Mouse (Mus musculus): Measurements from ENCODE around the gene Mag.

Mag gene

GRCm38 (mm10) chr7:30873083-30873482 lies 41.6 kb downstream of the Mag start:
- peak; percentile 83 for DNase-seq (ENCODE audit: low spot score)

GRCm38 (mm10) chr7:30863386-30863785 lies 51.3 kb downstream of the Mag start:
- DNase-seq (ENCODE audit: low spot score) = no peak

GRCm38 (mm10) chr7:30861464-30861863 lies 53.2 kb downstream of the Mag start, which contains the start of gene Ffar1:
TSS of gene Ffar1 (minus strand) at chr7:30861564.
- no peak for DNase-seq (ENCODE audit: low spot score)

- DNase-seq (ENCODE audit: low spot score) = peak; percentile 56
These were observed 54.9 kb downstream of the Mag start for GRCm38 (mm10) chr7:30859635-30860402.

GRCm38 (mm10) chr7:30859290-30859634 lies 55.4 kb downstream of the Mag start:
- DNase-seq (ENCODE audit: low spot score) = peak; percentile 77

- no peak for DNase-seq (ENCODE audit: low spot score)
These were observed 56.9 kb downstream of the Mag start for GRCm38 (mm10) chr7:30857746-30858145.

- DNase-seq (ENCODE audit: low spot score) = no peak
These were observed 58.6 kb downstream of the Mag start, which contains the start of gene Ffar3 for GRCm38 (mm10) chr7:30856078-30856477. TSS of gene Ffar3 (minus strand) at chr7:30856178.

- DNase-seq (ENCODE audit: low spot score) = no peak
These were observed 63.3 kb downstream of the Mag start for GRCm38 (mm10) chr7:30851421-30851820.

Measured in layer of hippocampus, adult 11-12 months (tissue).